Mouse (Mus musculus): ENCODE measurements at regions not wholly inside any gene's neighbourhood (a gene's known extent, or its start where the extent isn't known, plus 50 kb on each side); places are given as distances from the start of the nearest gene placed in this dataset.
A peak's percentile ranks its signal among the peaks of the same experiment; 100 is the strongest.

- DNase-seq (ENCODE audit: low spot score) = no peak
Observed at GRCm38 (mm10) chr12:52368034-52368433, 135.7 kb upstream of the Arhgap5 start.

- no peak for DNase-seq (ENCODE audit: low spot score)
Observed at GRCm38 (mm10) chr12:52368466-52368865, 135.3 kb upstream of the Arhgap5 start.

GRCm38 (mm10) chr12:52370153-52370710 lies 133.5 kb upstream of the Arhgap5 start:
- DNase-seq (ENCODE audit: low spot score) = no peak

- DNase-seq (ENCODE audit: low spot score) = no peak
Observed at GRCm38 (mm10) chr12:52375116-52375515, 128.7 kb upstream of the Arhgap5 start.

GRCm38 (mm10) chr12:52376692-52377462 lies 126.9 kb upstream of the Arhgap5 start:
- DNase-seq (ENCODE audit: low spot score) = no peak

GRCm38 (mm10) chr12:52377463-52377848 lies 126.3 kb upstream of the Arhgap5 start:
- DNase-seq (ENCODE audit: low spot score) = no peak

- DNase-seq (ENCODE audit: low spot score) = no peak
Observed at GRCm38 (mm10) chr12:52379245-52379644, 124.5 kb upstream of the Arhgap5 start.

- DNase-seq (ENCODE audit: low spot score) = no peak
Observed at GRCm38 (mm10) chr12:52379960-52380359, 123.8 kb upstream of the Arhgap5 start.

GRCm38 (mm10) chr12:52381161-52381967 lies 122.4 kb upstream of the Arhgap5 start:
- DNase-seq (ENCODE audit: low spot score) = no peak

GRCm38 (mm10) chr12:52381968-52382325 lies 121.8 kb upstream of the Arhgap5 start:
- DNase-seq (ENCODE audit: low spot score) = no peak

- no peak for DNase-seq (ENCODE audit: low spot score)
Observed at GRCm38 (mm10) chr12:52382832-52383580, 120.8 kb upstream of the Arhgap5 start.

- no peak for DNase-seq (ENCODE audit: low spot score)
Observed at GRCm38 (mm10) chr12:52389552-52389951, 114.2 kb upstream of the Arhgap5 start.

- no peak for DNase-seq (ENCODE audit: low spot score)
Observed at GRCm38 (mm10) chr12:52390242-52390641, 113.5 kb upstream of the Arhgap5 start.

- DNase-seq (ENCODE audit: low spot score) = no peak
Observed at GRCm38 (mm10) chr12:52392636-52393035, 111.1 kb upstream of the Arhgap5 start.

GRCm38 (mm10) chr12:52393981-52394718 lies 109.6 kb upstream of the Arhgap5 start:
- no peak for DNase-seq (ENCODE audit: low spot score)

- no peak for DNase-seq (ENCODE audit: low spot score)
Observed at GRCm38 (mm10) chr12:52394719-52395062, 109.1 kb upstream of the Arhgap5 start.

GRCm38 (mm10) chr12:52395111-52395510 lies 108.7 kb upstream of the Arhgap5 start:
- DNase-seq (ENCODE audit: low spot score) = no peak

GRCm38 (mm10) chr12:52396178-52396841 lies 107.5 kb upstream of the Arhgap5 start:
- DNase-seq (ENCODE audit: low spot score) = peak; percentile 62

GRCm38 (mm10) chr12:52397718-52398510 lies 105.9 kb upstream of the Arhgap5 start:
- DNase-seq (ENCODE audit: low spot score) = no peak

- DNase-seq (ENCODE audit: low spot score) = no peak
Observed at GRCm38 (mm10) chr12:52398511-52398975, 105.2 kb upstream of the Arhgap5 start.

Data from urinary bladder, postnatal 14 days (tissue).